Mouse (Mus musculus) lung, adult 2 months (tissue): ENCODE measurements around the gene Itm2b. TPM values are rescaled to one million over a fixed set of nuclear protein-coding genes. Genes with fewer than 3 reads are reported as not detected.
A peak's percentile ranks its signal among the peaks of the same experiment; 100 is the strongest.

Experiments used
- DNase-seq: peaks from one replicate; pipeline ENCODE4 v3.0.0; 2022
- H3K4me1 ChIP-seq: fragments of 200-500 bp; 2 replicates; pipeline ENCODE4 v1.6.1; 2011; ENCODE audit warnings: low read length; ENCODE audit not compliant: control insufficient read depth, insufficient read depth
- H3K4me3 ChIP-seq: fragments of 200-500 bp; replicated peaks from 2 replicates; pipeline ENCODE3; 2011; ENCODE audit warnings: low read depth, mild to moderate bottlenecking, control low read depth, low read length; ENCODE audit errors: extremely low read depth
- CTCF ChIP-seq: fragments of 200-500 bp; IDR thresholded peaks from 2 replicates; pipeline ENCODE4 v1.5.1; 2011; ENCODE audit warnings: mild to moderate bottlenecking, low read length, control low read depth; ENCODE audit not compliant: insufficient read depth
- POLR2A ChIP-seq: fragments of 200-500 bp; IDR thresholded peaks from 2 replicates; pipeline ENCODE4 v1.6.1; 2011; ENCODE audit warnings: low read depth, mild to moderate bottlenecking, control low read depth, low read length, borderline replicate concordance; ENCODE audit errors: extremely low read depth
- WGBS: fragments of 180-500 bp; shearing (Covaris S2); methylation state at CpG from one replicate; pipeline ENCODE4 v1.1.7; 2018; 5-methylcytosine and 5-hydroxymethylcytosine counted together
- polyA plus RNA-seq: library from polyadenylated mRNA; depleted of rRNA; stranded (reverse); fragments of >200 nt; gene quantifications from 2 replicates; pipeline ENCODE4 v1.2.3, GENCODE M21; 2012

Gene Itm2b
- polyA plus RNA-seq, 1 experiment: 1,580 TPM

GRCm38 (mm10) chr14:73349061-73349670 is 35.9 kb downstream of the Itm2b start:
- H3K4me3 ChIP-seq: no peak overlapping the region
- peaks cover 3% of the 10 kb centered on the region; the same call in 1 of the 2 replicates for H3K4me1 ChIP-seq
- TF ChIP-seq CTCF: no peak
- TF ChIP-seq POLR2A: no peak
- 52% methylated on average over 7 of the region's 7 CpGs for WGBS
- no peak for DNase-seq

GRCm38 (mm10) chr14:73347302-73347701 is 37.8 kb downstream of the Itm2b start:
- TF ChIP-seq POLR2A (no peak), CTCF (no peak)
- DNase-seq: no peak

DNA sequence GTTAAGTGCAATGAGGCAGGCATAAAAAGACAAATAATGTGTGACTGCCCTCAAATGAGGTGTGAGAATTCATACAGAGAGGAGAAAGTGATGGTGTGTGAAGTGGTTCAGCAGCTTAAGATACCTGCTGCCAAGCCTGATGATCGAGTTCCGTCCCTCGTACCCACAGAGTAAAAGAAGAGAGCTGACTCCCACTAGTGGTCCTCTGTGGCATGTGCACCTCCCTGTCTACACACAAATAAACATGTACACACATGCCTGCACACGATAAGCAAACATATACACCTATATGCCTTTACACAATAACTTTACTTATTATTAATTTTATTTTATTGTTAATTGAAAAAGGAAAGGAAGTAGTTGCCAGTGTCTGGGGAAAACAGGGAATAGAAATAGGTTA is 39.5 kb downstream of the Itm2b start:
- no peak for DNase-seq

More at GRCm38 (mm10) chr14:73347302-73347701, 37.8 kb downstream of the Itm2b start:
- H3K4me3 ChIP-seq: no peak overlapping the region
- WGBS: 47% methylated on average over 9 of the region's 9 CpGs
- peaks cover 3% of the 10 kb centered on the region; the same call in 1 of the 2 replicates for H3K4me1 ChIP-seq

GRCm38 (mm10) chr14:73340051-73340755 is 44.9 kb downstream of the Itm2b start:
- TF ChIP-seq POLR2A (no peak), CTCF (no peak)
- Histone ChIP-seq H3K4me3 (no peak overlapping the region), H3K4me1 (no peaks in the 10 kb centered on the region)
- 71% methylated on average over 6 of the region's 6 CpGs for WGBS
- no peak for DNase-seq

More for the DNA sequence above, 39.5 kb downstream of the Itm2b start:
- WGBS: 94% methylated on average over 4 of the region's 4 CpGs
- TF ChIP-seq POLR2A: no peak
- TF ChIP-seq CTCF: 0 out of 2 replicates have a peak, but pooled peaks have one; percentile 5
- no peak overlapping the region for H3K4me3 ChIP-seq
- H3K4me1 ChIP-seq: peaks cover 3% of the 10 kb centered on the region; the same call in 1 of the 2 replicates

- no peak overlapping the region for H3K4me3 ChIP-seq
- DNase-seq: no peak
- H3K4me1 ChIP-seq: no peaks in the 10 kb centered on the region
- TF ChIP-seq CTCF: no peak
- TF ChIP-seq POLR2A: no peak
- 64% methylated on average over 3 of the region's 3 CpGs for WGBS
Measured at GRCm38 (mm10) chr14:73339615-73340014, 45.5 kb downstream of the Itm2b start.

DNA sequence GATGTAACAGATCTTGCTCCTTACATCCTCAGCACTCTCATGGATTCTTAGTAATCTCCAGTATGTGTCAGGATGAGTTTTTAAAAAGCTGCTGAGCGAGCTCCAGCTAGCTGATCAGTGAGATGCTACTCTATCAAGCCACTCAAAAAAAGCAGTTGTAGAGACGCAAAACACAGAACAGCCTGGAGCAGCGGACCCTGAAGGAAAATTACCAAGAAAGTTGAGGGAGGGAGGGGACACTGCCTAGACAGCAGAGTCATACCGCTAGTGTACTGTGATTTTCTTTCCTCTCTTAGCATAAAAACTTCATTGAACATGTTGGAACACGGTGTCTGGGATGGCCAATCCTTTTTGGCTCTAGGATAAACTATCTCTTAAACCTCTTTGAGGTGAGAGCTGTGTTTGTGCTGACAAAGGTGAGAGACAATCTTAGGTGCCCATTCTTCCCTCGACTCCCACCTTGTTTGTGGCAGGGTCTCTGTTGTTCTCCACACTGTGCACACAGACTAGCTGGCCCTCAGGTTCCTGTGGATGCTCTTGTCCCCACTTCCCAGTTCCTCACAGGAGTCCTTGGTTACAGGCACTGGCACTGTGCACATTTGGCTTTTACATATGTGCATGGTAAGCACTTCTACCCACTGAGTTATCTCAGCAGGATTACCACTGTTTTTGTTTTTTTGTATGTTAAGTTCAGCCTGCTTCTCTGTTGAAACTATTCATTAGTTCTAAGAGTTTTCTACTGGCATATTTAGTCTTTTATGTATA is 48.6 kb downstream of the Itm2b start:
- no peak for DNase-seq
- Histone ChIP-seq H3K4me3 (no peak overlapping the region), H3K4me1 (peaks cover 5% of the 10 kb centered on the region; the same call in 1 of the 2 replicates)
- TF ChIP-seq CTCF (no peak), POLR2A (no peak)
- 82% methylated on average over 6 of the region's 6 CpGs for WGBS

- no peak for DNase-seq
- WGBS: 80% methylated on average over 22 of the region's 22 CpGs
- Histone ChIP-seq H3K4me1 (peaks cover 5% of the 10 kb centered on the region; the same call in 1 of the 2 replicates), H3K4me3 (no peak overlapping the region)
- no peak for TF ChIP-seq POLR2A
- TF ChIP-seq CTCF: no peak
Measured at GRCm38 (mm10) chr14:73334926-73335805, 49.9 kb downstream of the Itm2b start.

- no peak for TF ChIP-seq CTCF
- no peak for TF ChIP-seq POLR2A
- H3K4me3 ChIP-seq: no peak overlapping the region
- 76% methylated on average over 3 of the region's 3 CpGs for WGBS
- DNase-seq: no peak
- H3K4me1 ChIP-seq: peaks cover 7% of the 10 kb centered on the region; the same call in 1 of the 2 replicates
Measured at GRCm38 (mm10) chr14:73333880-73334279, 51.2 kb downstream of the Itm2b start.
